Mouse (Mus musculus) c-Kit-positive CD71-negative TER-119-negative erythroid progenitor cells, embryonic 14.5 days (primary cell): ENCODE data around the gene 4930407I10Rik.
A peak's percentile ranks its signal among the peaks of the same experiment; 100 is the strongest.

Experiments
- DNase-seq: peaks from one replicate; pipeline ENCODE4 v3.0.0-alpha.2; 2013; ENCODE audit warnings: low read depth

Gene 4930407I10Rik

DNA sequence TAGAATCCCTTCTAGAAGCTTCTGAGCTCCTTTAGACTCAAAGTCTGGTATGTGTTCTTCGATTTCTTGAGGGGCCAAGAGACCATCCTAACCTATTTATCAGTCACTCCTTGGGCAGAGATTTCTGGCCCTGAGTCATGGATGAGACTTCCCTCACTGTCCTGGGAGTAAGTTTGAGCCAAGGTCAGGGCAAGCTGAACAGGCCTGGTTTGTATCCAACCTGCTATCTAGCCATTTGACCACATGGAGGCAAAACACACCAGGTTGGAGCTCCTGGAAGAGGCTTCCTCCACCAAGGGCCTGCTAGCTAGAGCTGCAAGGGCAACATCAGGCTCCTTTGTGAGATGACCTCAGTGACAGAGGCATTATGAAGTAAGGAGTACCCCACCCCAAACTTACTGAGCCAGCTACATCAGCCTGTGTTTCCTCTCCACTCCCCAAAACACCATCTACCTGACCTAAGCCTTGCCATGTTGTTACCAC, at the start of gene 4930407I10Rik:
TSS of gene 4930407I10Rik (plus strand) at position 433 of the 483 bp plus-strand sequence.
- no peak for DNase-seq

DNA sequence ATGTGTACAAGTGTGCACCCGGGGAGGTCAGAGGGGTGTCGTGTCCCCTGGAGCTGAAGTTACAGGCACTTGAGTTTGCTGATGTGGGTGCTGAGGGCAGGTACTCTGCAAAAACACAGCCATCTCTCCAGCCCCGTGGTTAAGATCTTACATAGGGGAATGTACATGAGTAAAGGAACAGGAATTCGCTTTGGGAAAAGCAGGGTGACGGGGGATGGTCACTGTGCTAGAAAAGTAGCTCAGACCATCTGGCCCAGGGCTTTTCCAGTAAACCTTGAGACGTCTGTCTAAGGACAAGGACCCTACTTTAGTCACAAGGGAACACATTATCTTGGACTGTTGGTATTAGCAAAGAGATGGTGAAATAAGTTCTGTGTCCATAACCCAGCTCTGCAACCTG, 47.0 kb upstream of the 4930407I10Rik start:
- no peak for DNase-seq

DNA sequence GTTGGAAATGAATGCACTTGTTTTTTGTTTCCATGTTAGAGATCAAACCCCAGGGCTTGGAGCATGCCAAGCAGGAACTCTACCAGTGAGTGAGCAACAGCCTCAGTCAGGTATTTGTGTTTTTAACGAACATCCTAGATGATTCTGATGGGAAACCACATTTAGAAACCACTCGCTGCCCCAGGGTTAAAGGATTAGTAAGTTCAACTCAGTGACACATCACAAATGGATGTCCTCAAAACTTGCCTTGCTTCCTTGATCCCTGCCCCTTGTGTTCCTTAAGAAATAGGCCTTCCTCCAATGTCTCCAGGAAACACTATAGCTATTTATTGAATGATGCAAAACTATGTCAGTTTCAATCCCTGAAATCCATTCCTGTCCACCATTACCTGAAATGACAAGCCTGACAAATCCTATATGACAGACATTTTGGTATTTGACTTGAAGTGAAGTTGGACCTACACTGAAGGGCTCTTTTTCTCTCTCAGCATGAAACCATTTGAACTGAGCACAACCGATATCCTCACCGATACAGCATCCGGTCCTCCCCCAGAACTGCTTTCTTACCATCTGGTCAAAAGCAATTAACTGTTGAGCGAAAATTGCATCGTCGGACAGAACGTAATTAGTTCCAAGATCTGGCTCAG, 44.1 kb upstream of the 4930407I10Rik start:
- no peak for DNase-seq

- DNase-seq = no peak
Observed at GRCm38 (mm10) chr15:82015392-82016100, 43.4 kb upstream of the 4930407I10Rik start.

DNA sequence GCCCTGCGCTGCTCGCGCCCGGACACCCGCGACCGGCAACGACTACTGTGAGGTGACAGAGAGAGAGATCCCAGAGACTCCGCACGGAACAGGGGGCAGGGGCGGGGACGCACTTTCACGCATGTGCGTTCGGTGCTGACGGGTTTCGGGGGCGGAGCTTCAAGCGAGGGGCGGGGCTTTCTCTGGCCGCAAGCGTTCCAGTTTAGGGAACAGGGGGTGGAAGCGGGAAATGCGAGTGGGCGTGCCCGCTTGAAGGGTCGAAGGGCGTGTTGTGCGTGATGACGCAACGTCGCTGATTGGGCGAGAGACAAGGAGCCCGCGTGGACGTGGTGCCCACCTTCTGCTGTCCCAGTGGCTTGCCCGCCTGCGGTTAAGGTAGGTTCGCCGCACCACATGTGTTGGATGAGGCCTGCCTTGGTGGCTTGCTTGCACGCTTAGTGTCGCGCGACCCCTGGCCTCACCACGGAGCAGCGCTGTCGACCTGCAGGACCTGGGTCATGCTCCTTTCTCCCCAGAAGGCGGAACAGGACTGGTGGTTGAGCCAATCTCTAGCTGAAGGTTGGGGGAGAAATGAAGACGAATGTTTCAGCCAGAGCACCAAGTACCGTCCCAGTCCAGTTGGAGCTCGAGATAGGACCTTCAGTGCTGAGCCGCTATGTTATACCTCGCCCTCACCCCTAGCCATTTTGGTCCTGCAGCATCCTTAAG, 42.7 kb upstream of the 4930407I10Rik start:
- DNase-seq = peak; percentile 97

DNA sequence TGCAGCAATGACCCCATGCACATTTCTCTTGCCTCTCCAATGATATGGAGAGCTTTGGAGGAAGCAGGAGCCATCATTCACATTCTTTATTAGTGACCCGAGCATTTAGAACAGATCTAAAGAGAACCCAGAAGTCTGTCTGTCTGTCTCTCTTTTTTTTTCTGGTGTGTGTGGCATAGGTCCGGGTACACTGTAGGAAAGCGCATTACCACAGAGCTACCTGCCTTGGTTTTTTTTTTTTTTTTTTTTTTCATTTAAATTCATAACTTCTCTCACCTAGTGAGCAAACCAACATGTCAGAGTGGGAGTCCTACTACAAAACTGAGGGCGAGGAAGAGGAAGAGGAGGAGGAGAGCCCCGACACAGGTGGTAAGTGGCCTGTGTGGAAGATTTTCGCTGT, 42.1 kb upstream of the 4930407I10Rik start:
- DNase-seq = no peak

GRCm38 (mm10) chr15:82017461-82017860, 41.5 kb upstream of the 4930407I10Rik start:
- no peak for DNase-seq

- no peak for DNase-seq
Observed at GRCm38 (mm10) chr15:82019288-82019687, 39.7 kb upstream of the 4930407I10Rik start.

- no peak for DNase-seq
Observed at GRCm38 (mm10) chr15:82022535-82023088, 36.3 kb upstream of the 4930407I10Rik start.

DNA sequence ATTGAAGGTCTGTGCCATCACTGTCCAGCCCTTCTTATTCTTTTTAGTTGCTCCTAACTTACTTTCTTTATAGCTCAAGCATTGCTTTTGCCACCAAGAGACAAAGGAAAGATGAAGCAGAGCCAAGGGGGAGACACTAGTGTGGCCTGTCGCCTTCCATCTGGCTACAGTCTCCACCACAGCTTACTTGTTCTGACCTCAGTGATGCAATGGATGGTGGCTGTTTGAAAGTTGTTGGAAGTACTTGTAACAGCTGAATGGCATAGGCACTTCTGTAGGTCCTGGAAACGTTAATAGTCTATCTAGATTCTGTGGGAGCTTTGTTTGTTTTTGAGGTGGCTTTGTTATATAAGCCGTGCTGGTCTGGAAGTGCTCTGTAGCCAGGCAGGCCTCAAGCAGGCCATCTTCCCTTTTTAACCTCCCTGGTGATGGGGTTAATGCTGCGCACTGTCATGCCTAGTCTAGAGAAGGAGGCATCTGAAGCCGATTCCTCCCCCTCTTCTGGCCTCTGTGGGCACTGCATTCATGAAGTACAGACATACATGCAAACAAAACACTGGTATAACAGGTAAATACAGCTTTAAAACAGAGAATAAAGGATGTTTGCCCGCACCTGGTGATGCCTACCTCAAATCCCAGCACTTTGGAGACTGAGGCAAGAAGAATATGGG, 34.9 kb upstream of the 4930407I10Rik start:
- DNase-seq = no peak

- DNase-seq = no peak
Observed at GRCm38 (mm10) chr15:82027276-82027675, 31.7 kb upstream of the 4930407I10Rik start.

- no peak for DNase-seq
Observed at GRCm38 (mm10) chr15:82027726-82028125, 31.2 kb upstream of the 4930407I10Rik start.

- no peak for DNase-seq
Observed at GRCm38 (mm10) chr15:82032386-82032785, 26.6 kb upstream of the 4930407I10Rik start.

GRCm38 (mm10) chr15:82033762-82034161, 25.2 kb upstream of the 4930407I10Rik start, which contains the start of gene Desi1:
Desi1 (minus strand) TSS chr15:82033862.
- no peak for DNase-seq

- DNase-seq = no peak
Observed at GRCm38 (mm10) chr15:82035904-82036689, 22.9 kb upstream of the 4930407I10Rik start.

DNA sequence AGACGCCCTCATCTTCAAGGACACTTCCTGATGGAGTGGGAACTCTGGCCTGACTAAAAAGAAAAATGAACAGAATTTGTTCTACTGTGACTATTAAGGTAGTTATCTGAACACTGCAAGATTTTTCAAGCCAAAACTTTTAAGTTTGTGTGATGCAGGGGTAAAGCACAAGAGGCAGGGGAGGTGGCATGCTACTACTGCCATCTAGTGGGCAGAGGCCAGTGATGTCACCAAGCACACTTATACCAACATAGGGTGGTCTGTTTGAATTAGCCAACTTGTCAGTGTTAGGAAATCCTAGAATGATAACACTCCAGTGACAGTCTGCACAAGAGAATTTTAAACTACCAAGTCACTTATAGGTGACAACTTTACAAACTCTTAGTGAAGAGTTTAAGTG, 18.3 kb upstream of the 4930407I10Rik start:
- peak; percentile 48 for DNase-seq

GRCm38 (mm10) chr15:82044166-82044784, 14.7 kb upstream of the 4930407I10Rik start:
- no peak for DNase-seq

DNA sequence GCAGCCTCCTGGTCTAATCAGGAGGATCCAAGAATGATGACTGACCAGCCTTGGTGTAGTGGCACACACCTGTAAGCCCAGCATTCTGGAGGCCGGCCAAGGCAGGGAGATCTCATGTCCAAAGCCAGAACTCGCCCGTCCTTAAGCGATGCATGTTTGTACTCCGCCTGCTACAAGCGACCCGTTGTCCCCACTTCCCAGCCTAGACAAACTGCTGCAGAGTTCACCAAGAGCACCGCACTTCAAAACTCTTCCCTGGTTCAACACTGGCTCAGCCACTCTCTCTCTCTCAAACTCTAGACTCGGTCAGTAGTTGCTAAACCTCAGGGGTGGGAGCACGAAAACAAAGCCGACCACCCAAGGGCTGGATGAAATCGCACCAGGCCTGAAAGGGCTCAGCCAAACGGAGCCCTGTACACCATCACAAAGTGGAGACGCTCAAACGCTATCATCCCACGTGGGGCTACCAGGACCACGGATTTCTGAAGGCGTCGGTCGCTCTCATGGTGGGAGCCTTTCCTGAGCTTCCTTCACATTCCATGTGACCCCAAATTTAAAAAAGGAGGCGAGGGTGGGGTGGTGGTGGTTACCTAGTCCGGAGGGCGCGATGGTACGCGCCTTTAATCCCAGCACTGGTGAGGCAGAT, 12.6 kb upstream of the 4930407I10Rik start:
- DNase-seq = no peak

DNA sequence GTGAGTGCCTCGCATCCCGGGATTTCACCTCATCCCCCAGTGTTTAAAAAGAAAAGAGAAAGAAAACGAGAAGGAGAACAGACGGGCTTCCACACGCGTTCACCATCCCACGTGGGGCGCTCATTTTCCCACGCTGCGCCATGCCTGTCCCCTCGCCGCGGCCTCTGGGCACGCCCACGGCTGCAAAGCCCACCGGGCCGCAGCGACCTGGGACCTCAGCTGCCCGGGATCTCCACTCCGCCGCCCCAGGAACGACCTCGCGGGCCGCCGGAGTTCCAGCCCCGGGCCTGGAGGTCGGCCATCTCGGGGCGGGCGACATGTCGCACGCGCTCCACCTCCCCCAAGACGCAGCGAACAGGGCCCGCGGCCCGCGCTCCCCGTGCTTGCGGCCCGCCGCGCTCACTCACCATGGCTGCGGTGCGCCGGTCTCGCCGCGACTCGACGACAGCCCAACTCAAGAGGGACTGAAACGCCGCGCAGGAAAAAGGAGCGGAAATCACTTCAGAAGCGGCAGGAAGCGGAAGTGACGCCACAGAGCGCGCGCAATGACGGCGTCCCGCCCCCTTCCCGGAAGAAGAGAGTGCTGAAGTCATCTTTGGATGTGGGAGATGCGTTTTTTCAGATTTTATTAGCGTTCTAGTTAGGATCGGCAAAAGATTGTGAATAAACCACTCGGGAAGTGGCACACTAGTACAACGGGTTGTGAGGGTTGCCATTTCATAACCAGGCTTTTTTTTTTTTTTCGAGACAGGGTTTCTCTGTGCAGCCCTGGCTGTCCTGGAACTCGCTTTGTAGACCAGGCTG, 11.7 kb upstream of the 4930407I10Rik start, which contains the start of gene Snu13:
TSS of gene Snu13 (minus strand) at position 519 of the 804 bp plus-strand sequence.
- peak; percentile 76 for DNase-seq
